Mouse (Mus musculus) forebrain, embryonic 12.5 days (tissue): ENCODE measurements around the gene Mrpl35. TPM values are rescaled to one million over a fixed set of nuclear protein-coding genes. Genes with fewer than 3 reads are reported as not detected.

Experiments used
- ATAC-seq: fragments of 200-750 bp; cut with Nextera tagmentation; 2 replicates; pipeline ENCODE4 v1.8.0; 2017; ENCODE audit warnings: moderate TSS enrichment; ENCODE audit not compliant: low FRiP score
- H3K27ac ChIP-seq: fragments of 300-500 bp; sonication (generic); 2 replicates; pipeline ENCODE4 v1.5.1; 2016; ENCODE audit warnings: mild to moderate bottlenecking
- H3K27me3 ChIP-seq: fragments of 300-500 bp; sonication (generic); 2 replicates; pipeline ENCODE4 v1.6.1; 2016; ENCODE audit warnings: mild to moderate bottlenecking
- H3K36me3 ChIP-seq: fragments of 300-500 bp; sonication (generic); replicated peaks from 2 replicates; pipeline ENCODE4 v1.6.1; 2016; ENCODE audit warnings: mild to moderate bottlenecking
- H3K4me1 ChIP-seq: fragments of 300-500 bp; sonication (generic); 2 replicates; pipeline ENCODE4 v1.6.1; 2016
- H3K4me2 ChIP-seq: fragments of 300-500 bp; sonication (generic); 2 replicates; pipeline ENCODE4 v1.6.1; 2016; ENCODE audit warnings: mild to moderate bottlenecking, moderate library complexity
- H3K4me3 ChIP-seq: fragments of 300-500 bp; sonication (generic); replicated peaks from 2 replicates; pipeline ENCODE4 v1.5.1; 2016; ENCODE audit warnings: mild to moderate bottlenecking
- H3K9ac ChIP-seq: fragments of 300-500 bp; sonication (generic); 2 replicates; pipeline ENCODE4 v1.6.1; 2016; ENCODE audit warnings: mild to moderate bottlenecking
- H3K9me3 ChIP-seq: fragments of 300-500 bp; sonication (generic); 2 replicates; pipeline ENCODE4 v1.6.1; 2016
- WGBS: fragments of 180-500 bp; shearing (Covaris S2); methylation state at CpG from one replicate; pipeline ENCODE4 v1.1.7; 2016; 5-methylcytosine and 5-hydroxymethylcytosine counted together
- polyA plus RNA-seq: library from polyadenylated mRNA; unstranded; fragments of >200 nt; fragmentation: Nextera tagmentation; extraction: Ambion mirVana; gene quantifications from 2 replicates; pipeline ENCODE4 v1.2.1, GENCODE M21; 2016

Gene Mrpl35
- polyA plus RNA-seq, 1 experiment from 2014 or later = 50.9 TPM

- Histone ChIP-seq H3K9me3 (no peaks in the 10 kb centered on the region), H3K27ac (no peak overlapping the region), H3K9ac (no peak overlapping the region), H3K27me3 (no peaks in the 10 kb centered on the region), H3K4me2 (no peak overlapping the region), H3K4me3 (no peak overlapping the region), H3K36me3 (peaks cover 5% of the 10 kb centered on the region), H3K4me1 (no peaks in the 10 kb centered on the region)
- ATAC-seq = no peak
- 85% methylated on average over 9 of the region's 9 CpGs for WGBS
Measured at GRCm38 (mm10) chr6:71788348-71788747, 38.4 kb downstream of the Mrpl35 start.

GRCm38 (mm10) chr6:71783165-71783564 is 43.6 kb downstream of the Mrpl35 start:
- peaks cover 8% of the 10 kb centered on the region for H3K36me3 ChIP-seq

GRCm38 (mm10) chr6:71780431-71780830 is 46.3 kb downstream of the Mrpl35 start:
- no peak overlapping the region for H3K4me3 ChIP-seq
- no peak for ATAC-seq
- no peaks in the 10 kb centered on the region for H3K27me3 ChIP-seq
- 97% methylated on average over 7 of the region's 7 CpGs for WGBS
- no peak overlapping the region for H3K9ac ChIP-seq
- H3K9me3 ChIP-seq = no peaks in the 10 kb centered on the region
- H3K4me2 ChIP-seq = no peak overlapping the region
- no peaks in the 10 kb centered on the region for H3K4me1 ChIP-seq
- no peak overlapping the region for H3K27ac ChIP-seq
- peaks cover 11% of the 10 kb centered on the region for H3K36me3 ChIP-seq

More at GRCm38 (mm10) chr6:71783165-71783564, 43.6 kb downstream of the Mrpl35 start:
- no peak for ATAC-seq
- Histone ChIP-seq H3K27me3 (no peaks in the 10 kb centered on the region), H3K4me3 (no peak overlapping the region), H3K9me3 (no peaks in the 10 kb centered on the region), H3K4me1 (no peaks in the 10 kb centered on the region), H3K4me2 (no peak overlapping the region), H3K27ac (no peak overlapping the region), H3K9ac (no peak overlapping the region)
- WGBS = 89% methylated on average over 5 of the region's 5 CpGs

- no peak overlapping the region for H3K9ac ChIP-seq
- ATAC-seq = no peak
- H3K27me3 ChIP-seq = no peaks in the 10 kb centered on the region
- 66% methylated on average over 2 of the region's 2 CpGs for WGBS
- H3K4me2 ChIP-seq = no peak overlapping the region
- H3K4me1 ChIP-seq = no peaks in the 10 kb centered on the region
- peaks cover 11% of the 10 kb centered on the region for H3K36me3 ChIP-seq
- H3K9me3 ChIP-seq = no peaks in the 10 kb centered on the region
- no peak overlapping the region for H3K27ac ChIP-seq
- H3K4me3 ChIP-seq = no peak overlapping the region
Measured at GRCm38 (mm10) chr6:71779831-71780230, 46.9 kb downstream of the Mrpl35 start.

DNA sequence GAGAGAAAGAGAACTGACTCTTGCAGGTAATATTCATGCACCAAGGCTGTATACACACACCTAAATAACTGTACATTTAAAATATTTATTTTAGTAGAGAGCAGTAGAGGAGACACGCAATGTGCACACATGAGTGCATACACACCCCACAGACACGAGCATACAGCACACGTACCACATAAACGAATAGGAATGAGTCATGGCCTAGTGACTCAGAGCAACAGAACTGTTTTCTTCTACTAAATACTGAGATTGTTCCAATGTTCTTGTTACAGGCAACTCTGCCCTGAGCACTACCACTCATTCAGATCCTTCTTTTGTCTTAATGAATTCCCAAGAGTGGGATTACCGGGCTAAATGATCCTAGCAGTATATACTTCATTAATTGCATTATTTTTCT is 48.8 kb downstream of the Mrpl35 start:
- H3K9ac ChIP-seq = no peak overlapping the region
- no peaks in the 10 kb centered on the region for H3K9me3 ChIP-seq
- no peak overlapping the region for H3K4me3 ChIP-seq
- ATAC-seq = no peak
- no peaks in the 10 kb centered on the region for H3K27me3 ChIP-seq
- WGBS = 75% methylated on average over 5 of the region's 5 CpGs
- H3K27ac ChIP-seq = no peak overlapping the region
- H3K4me1 ChIP-seq = no peaks in the 10 kb centered on the region
- H3K4me2 ChIP-seq = no peak overlapping the region
- peaks cover 6% of the 10 kb centered on the region; the same call in 1 of the 2 replicates for H3K36me3 ChIP-seq

GRCm38 (mm10) chr6:71772636-71773208 is 54.0 kb downstream of the Mrpl35 start:
- Histone ChIP-seq H3K27ac (no peak overlapping the region), H3K9ac (no peak overlapping the region), H3K27me3 (no peaks in the 10 kb centered on the region), H3K4me2 (no peak overlapping the region), H3K4me3 (no peak overlapping the region), H3K36me3 (0 out of 2 replicates have a peak, but pooled peaks cover 3% of the 10 kb centered on the region), H3K9me3 (no peaks in the 10 kb centered on the region), H3K4me1 (no peaks in the 10 kb centered on the region)
- ATAC-seq = no peak
- WGBS = 87% methylated on average over 7 of the region's 7 CpGs

DNA sequence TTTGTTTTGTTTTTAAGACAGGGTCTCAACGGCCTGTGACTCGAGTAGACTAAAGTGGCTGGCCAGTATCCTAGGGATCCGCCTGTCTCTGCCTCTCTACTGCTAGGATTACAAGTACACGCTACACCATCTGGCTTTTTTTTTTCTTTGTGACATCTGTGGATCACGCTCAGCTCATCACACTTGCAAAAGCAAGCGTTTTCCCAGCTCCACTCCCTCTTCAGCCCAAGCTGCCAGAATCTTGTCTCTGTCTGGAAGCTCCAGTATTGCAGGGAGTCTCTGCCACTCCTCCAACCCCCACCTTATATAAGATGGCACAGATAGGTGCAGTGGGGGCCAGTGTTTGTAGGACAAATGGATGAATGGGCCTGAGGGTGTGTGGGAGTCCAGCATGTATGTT is 54.6 kb downstream of the Mrpl35 start:
- Histone ChIP-seq H3K4me3 (no peak overlapping the region), H3K9me3 (no peaks in the 10 kb centered on the region), H3K4me1 (no peaks in the 10 kb centered on the region), H3K9ac (no peak overlapping the region), H3K4me2 (no peak overlapping the region), H3K27me3 (no peaks in the 10 kb centered on the region), H3K36me3 (no peaks in the 10 kb centered on the region), H3K27ac (no peak overlapping the region)
- WGBS = 84% methylated on average over 6 of the region's 6 CpGs
- no peak for ATAC-seq

DNA sequence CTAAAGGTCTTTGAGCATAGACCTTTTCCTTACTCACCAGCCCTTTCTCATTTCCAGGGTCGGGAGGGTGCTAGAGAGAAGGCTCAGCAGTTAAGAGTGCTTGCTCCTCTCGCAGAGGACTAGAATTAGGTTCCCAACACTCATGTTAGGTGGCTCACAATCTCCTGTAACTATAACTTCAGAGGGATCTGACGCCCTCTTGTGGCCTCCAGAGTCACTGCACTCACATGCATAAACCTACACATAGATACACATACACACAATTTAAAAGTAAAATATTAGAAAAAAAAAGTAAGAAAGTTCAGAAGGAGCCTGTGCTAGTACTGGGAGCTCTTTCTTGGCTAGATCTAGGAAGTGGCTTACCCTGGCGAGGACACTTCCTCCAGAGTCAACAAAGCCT is 55.5 kb downstream of the Mrpl35 start:
- Histone ChIP-seq H3K36me3 (no peaks in the 10 kb centered on the region), H3K9ac (no peak overlapping the region), H3K9me3 (no peaks in the 10 kb centered on the region), H3K4me2 (no peak overlapping the region), H3K27ac (no peak overlapping the region), H3K27me3 (no peaks in the 10 kb centered on the region), H3K4me3 (no peak overlapping the region), H3K4me1 (no peaks in the 10 kb centered on the region)
- WGBS = 89% methylated on average over 4 of the region's 4 CpGs
- no peak for ATAC-seq

- no peaks in the 10 kb centered on the region for H3K4me1 ChIP-seq
- H3K27ac ChIP-seq = no peak overlapping the region
- no peak for ATAC-seq
- no peak overlapping the region for H3K4me2 ChIP-seq
- H3K9me3 ChIP-seq = no peaks in the 10 kb centered on the region
- no peaks in the 10 kb centered on the region for H3K27me3 ChIP-seq
- no peak overlapping the region for H3K9ac ChIP-seq
- H3K36me3 ChIP-seq = no peaks in the 10 kb centered on the region
- H3K4me3 ChIP-seq = no peak overlapping the region
- 95% methylated on average over 4 of the region's 4 CpGs for WGBS
Measured at GRCm38 (mm10) chr6:71770856-71771255, 55.9 kb downstream of the Mrpl35 start.

DNA sequence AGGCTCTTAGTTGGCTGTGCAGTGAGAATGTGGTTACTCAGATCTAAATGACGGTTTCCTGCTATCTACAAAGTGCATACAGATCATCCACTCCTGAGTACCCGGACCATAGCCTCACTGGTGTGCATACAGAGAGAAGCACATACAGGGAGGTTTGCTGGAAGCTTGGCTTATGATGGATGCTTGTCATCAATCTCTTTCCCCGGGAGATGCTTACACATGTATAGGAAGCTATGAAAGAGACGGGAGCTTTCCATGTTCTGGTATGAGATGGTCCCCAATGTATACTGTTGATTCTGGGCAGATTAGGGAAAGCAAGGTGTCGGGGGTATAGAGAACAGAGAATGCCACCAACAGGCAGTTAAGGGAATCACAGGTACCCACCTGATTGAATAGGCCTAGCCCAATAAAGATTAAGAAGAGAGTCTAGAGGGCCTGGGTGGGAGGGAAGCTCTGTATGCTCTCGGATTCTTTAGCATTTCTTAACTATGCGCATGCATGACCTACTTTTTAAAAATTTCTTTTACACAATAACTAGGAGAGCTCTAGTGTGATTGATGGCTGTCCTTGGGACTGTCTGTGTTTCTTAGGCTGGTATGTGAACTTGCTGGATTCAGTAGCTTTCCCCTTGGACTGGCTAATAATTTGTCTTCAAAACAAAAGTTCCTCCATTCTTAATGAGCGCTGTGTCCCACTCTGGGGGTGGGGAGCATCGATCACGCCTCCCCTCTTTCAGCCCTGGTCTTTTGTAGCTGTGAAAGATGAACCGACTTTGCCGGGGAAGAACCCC is 56.7 kb downstream of the Mrpl35 start:
- ATAC-seq = no peak
- H3K36me3 ChIP-seq = no peaks in the 10 kb centered on the region
- no peak overlapping the region for H3K4me3 ChIP-seq
- H3K27ac ChIP-seq = no peak overlapping the region
- no peaks in the 10 kb centered on the region for H3K9me3 ChIP-seq
- WGBS = 77% methylated on average over 12 of the region's 12 CpGs
- H3K4me1 ChIP-seq = no peaks in the 10 kb centered on the region
- no peaks in the 10 kb centered on the region for H3K27me3 ChIP-seq
- no peak overlapping the region for H3K4me2 ChIP-seq
- no peak overlapping the region for H3K9ac ChIP-seq

DNA sequence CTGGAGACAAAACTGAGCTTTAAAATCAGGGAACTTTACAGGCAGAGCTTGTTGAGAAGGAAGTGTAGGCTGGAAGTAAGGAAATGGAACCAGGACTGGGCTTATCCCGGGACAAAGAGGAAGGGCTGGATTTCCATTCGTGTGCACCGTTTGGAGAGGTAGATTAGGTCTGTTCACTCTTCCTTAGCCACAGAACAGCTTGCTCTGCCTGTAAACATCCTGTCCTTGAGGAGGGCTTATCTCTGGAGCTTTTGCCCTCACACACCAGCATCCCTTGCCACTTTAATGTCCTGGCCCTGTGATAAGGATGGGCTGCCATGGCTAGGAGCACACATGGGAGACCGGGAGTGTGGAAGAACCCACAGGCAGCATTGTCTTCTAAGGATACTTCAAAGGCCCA is 59.0 kb downstream of the Mrpl35 start:
- no peak overlapping the region for H3K27ac ChIP-seq

More for the DNA sequence above, 59.0 kb downstream of the Mrpl35 start:
- no peak for ATAC-seq
- no peak overlapping the region for H3K9ac ChIP-seq
- no peaks in the 10 kb centered on the region for H3K4me1 ChIP-seq
- no peaks in the 10 kb centered on the region for H3K27me3 ChIP-seq
- H3K4me3 ChIP-seq = no peak overlapping the region
- no peaks in the 10 kb centered on the region; the same call in 1 of the 2 replicates for H3K36me3 ChIP-seq
- WGBS = 79% methylated on average over 4 of the region's 4 CpGs
- H3K4me2 ChIP-seq = no peak overlapping the region
- no peaks in the 10 kb centered on the region for H3K9me3 ChIP-seq
